Mouse (Mus musculus) common myeloid progenitor, adult 5-6 weeks (primary cell): Measurements from ENCODE around the gene Aldh3b3. TPM values are rescaled to one million over a fixed set of nuclear protein-coding genes. Genes with fewer than 3 reads are reported as not detected.
A peak's percentile ranks its signal among the peaks of the same experiment; 100 is the strongest.

Experiments used
- ATAC-seq: replicated peaks from 2 replicates; pipeline ENCODE4 v1.8.0; 2016; ENCODE audit warnings: low read depth, mild to moderate bottlenecking, moderate TSS enrichment, inconsistent platforms; ENCODE audit not compliant: poor library complexity, severe bottlenecking
- total RNA-seq: library from RNA; stranded (forward); fragments of 200-1000, 187-1606 nt; gene quantifications from 2 replicates; pipeline ENCODE4 v1.2.3, GENCODE M21; 2017

The Aldh3b3 gene
- total RNA-seq, 1 experiment from 2014 or later, result 0.41 TPM

DNA sequence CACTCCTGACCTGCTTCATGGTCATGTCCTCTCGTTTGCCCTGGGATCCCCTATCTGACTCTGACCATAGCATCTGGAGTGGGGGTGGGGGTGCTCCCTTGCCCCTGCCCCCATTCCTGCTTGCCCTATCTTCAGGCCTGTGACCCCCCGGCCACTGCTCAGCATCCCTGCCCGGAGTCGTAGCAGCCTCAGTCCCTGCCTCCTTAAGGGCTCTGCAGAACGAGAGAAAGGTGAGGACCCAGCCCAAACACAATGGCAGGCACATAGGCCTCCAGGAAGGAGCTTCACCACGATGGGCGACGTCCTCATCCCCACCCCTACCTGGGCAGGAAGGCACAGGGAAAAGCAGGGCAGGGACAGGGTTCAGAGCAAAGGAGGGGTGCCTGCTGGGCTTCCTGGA lies 39.9 kb downstream of the Aldh3b3 start:
- no peak for ATAC-seq

DNA sequence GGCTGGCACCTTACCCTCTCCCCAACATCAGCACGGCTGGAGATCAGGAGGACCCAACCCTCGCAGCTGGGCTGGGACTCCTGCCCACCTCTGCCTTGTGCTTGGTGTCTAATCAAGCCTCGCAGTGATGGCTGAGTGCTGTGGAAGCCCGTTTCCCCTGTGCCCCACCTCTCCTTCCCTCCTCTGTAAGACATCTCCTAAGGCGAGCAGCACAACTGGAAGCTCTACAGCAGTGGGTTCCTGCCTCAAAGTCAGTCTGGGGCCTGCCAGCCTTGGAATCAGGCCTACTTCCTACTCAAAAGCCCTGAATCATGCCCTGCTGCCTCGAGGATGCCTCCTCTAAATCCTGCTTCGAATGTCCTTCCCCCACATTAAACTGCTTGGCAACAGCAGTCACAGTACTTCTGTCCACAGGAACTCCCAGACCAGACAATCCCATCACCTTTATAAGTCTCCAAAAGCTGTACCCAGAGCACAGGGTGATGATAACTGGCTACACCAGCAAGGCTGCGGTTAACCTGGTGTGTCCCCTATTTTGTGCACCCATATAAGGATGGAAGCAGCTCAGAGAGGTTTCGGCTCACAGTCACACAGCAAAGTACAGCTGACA lies 40.8 kb downstream of the Aldh3b3 start:
- ATAC-seq, result no peak

DNA sequence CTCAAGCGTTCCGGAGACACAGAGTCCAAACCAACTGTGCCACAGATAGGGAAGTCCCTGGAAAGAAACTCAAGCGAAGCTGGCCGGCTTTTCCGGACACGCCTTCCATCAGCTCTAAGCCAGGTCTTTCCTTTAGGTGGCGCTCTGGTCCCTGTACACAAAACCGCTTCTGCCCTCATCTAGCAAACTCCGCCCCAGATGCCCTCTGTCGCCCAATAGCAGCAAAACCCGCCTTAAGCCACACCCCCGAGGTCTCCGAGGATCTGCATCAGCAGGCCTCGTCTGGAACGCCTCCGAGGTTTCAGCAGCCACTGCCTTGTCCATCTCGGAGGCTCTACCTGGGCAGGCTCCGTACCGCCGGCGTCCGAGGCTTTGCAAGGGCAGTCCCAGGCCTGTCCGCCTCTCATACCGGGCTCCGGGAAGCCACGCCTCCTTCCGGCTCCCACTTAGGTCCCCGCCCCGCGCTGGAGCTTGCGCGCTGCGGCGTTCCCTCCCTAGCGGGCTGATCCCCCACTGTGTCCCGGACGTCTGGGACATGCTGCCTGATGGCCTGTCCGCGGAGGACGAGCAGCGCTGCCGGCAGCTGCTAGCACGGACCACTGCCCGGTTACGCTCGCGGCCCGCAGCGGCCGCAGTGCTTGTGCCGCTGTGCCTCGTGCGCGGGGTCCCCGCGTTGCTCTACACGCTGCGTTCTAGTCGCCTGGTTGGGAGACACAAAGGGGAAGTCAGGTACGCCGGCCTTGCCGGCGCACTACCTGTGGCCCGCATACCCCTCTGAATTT lies 41.9 kb downstream of the Aldh3b3 start, which contains the start of the genes Nudt8 and Gm49405:
Gene Nudt8 (plus strand): TSS at position 462 of the 782 bp plus-strand sequence.
Gene Gm49405 (plus strand): TSS at position 508 of the 782 bp plus-strand sequence.
- peak; percentile 91 for ATAC-seq

GRCm38 (mm10) chr19:4000949-4001525 lies 42.6 kb downstream of the Aldh3b3 start:
- ATAC-seq, result no peak

DNA sequence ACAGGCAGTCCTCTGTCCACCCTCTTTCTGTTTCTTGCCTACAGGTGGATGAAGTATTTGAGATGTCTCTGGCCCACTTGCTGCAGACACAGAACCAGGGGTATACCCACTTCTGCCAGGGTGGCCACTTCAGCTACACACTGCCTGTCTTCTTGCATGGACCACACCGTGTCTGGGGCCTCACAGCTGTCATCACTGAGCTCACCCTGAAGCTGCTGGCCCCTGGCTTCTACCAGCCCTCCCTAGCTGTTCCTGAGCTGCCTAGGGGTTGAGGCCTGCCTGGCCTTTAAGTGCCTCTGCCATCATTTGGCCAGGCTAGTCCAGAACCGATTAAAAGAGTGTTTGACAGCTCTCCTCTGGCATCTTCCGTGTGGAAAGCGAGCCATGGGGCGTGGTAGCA lies 43.3 kb downstream of the Aldh3b3 start:
- no peak for ATAC-seq

GRCm38 (mm10) chr19:4003112-4003511 lies 44.7 kb downstream of the Aldh3b3 start, which contains the start of gene Doc2g:
Gene Doc2g (plus strand): TSS chr19:4003313.
- ATAC-seq, result no peak

DNA sequence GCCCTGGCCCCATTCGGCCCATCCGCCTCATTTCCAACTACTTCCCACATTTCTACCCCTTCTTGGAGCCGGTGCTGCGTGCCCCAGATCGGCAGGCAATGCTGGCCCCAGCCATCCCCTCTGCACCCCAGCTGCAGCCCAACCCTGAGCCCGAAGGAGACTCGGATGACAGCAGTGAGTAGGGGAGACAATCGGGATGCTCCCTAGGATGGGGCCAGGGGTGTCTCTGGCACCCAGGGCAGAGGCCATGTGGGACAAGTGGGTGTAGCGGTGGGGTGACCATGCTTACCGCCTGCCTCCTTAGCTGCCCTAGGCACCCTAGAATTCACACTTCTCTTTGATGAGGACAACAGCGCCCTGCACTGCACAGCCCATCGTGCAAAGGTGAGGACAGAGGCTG lies 45.2 kb downstream of the Aldh3b3 start:
- ATAC-seq, result no peak

DNA sequence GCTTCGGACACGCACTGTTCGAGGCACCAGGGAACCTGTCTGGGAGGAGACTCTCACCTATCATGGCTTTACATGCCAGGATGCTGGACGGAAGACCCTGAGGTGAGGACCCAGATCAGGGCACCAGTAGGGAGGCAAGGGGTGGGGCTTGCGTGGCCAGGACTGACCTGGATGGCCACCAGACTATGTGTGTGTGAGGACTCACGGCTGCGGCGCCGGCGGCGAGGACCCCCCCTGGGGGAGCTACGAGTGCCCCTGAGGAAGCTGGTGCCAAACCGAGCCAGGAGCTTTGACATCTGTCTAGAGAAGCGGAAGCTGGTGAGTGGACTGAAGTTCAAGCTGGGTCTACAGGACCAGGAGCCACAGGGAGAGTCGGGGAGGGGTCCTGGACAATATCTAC lies 45.9 kb downstream of the Aldh3b3 start:
- no peak for ATAC-seq

GRCm38 (mm10) chr19:4005091-4005490 lies 46.6 kb downstream of the Aldh3b3 start:
- ATAC-seq, result no peak

DNA sequence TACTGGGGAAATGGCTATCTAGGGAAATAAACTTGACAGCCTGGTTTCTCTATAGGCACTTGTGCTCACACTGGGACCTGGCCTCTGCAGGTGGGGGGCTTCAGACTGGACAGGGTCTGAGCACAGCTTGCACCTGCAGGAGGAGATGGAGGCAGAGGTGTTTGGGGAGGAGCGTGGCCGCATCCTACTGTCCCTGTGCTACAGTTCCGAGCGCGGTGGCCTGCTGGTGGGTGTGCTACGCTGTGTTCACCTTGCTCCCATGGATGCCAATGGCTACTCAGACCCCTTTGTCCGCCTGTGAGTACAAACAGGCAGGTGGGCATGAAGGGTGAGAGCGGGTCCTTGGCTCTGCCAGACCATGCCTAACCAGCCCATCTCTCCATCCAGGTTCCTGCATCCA lies 47.5 kb downstream of the Aldh3b3 start:
- ATAC-seq, result no peak

DNA sequence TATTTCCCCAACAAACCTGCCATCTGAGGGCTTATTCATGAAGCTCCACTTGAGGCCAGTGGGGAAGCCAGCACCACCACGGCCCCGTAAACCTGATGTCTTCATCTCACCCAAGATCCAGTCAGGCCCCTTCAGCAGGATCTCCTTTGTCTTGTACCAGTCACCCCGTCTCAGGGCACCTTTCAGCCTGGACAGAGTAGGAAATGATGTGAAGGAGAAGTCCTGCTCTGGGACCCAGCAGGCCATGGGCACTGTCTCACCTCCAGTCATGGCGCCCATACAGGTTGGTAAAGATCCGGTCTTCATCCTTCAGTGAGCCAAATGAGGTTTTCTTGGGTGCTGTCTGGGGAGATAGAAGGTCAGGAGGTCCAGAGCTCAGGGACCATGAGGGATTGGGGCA lies 52.6 kb downstream of the Aldh3b3 start:
- ATAC-seq, result no peak

DNA sequence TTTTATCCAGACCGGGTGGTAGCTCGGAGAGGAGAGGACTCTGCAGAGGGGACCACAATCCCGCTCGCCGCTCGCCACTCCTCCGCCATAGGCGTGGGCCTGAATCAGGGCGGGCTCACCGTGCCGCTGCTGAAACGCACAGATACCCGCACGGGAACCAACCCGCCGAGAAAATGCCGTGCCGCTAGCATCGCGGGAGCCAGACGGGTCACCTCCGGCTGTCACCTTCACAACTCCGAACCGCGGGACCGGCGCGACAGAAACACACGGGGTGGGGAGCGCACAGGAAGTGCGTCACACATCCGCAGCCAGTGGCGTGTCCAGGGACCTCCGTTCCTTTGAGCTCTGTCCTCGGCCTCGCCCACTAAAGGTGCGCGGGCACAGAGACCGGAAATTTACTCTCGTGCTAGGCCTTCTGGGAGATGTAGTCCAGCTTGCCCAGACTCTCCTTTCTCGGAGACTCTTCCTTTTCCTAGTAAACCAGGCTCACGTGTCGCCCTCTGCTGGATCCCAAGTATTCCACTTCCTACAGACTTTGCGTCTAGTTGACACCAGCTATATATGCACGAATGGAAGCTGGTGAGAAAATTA lies 54.1 kb downstream of the Aldh3b3 start, which contains the start of gene Ndufv1:
Gene Ndufv1 (minus strand): TSS at position 375 of the 591 bp plus-strand sequence.
- ATAC-seq, result peak; percentile 98

DNA sequence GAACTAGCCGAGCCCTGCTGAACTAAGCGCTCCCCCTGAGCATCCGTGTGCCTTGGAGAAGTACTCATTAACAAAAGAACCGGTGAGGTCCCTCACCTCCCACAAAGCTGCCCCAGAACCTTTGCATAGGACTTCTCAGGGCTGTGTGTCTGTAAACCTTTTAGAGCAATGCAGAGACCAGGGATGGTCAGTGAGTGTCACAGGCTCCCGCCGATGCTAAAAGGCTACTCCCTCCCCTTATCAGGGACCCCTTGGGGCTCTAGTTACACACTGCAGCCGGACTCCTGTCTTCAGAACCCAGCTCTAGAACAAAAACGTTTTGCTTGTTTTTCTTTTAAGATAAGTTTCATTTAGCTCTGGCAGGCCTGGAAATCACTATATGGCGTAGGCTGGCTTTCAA lies 54.6 kb downstream of the Aldh3b3 start:
- ATAC-seq, result peak; percentile 9; the same call in 1 of the 2 replicates

- ATAC-seq, result no peak
Observed at GRCm38 (mm10) chr19:4014802-4015201, 56.4 kb downstream of the Aldh3b3 start.

GRCm38 (mm10) chr19:4015635-4016034 lies 57.2 kb downstream of the Aldh3b3 start:
- no peak for ATAC-seq

DNA sequence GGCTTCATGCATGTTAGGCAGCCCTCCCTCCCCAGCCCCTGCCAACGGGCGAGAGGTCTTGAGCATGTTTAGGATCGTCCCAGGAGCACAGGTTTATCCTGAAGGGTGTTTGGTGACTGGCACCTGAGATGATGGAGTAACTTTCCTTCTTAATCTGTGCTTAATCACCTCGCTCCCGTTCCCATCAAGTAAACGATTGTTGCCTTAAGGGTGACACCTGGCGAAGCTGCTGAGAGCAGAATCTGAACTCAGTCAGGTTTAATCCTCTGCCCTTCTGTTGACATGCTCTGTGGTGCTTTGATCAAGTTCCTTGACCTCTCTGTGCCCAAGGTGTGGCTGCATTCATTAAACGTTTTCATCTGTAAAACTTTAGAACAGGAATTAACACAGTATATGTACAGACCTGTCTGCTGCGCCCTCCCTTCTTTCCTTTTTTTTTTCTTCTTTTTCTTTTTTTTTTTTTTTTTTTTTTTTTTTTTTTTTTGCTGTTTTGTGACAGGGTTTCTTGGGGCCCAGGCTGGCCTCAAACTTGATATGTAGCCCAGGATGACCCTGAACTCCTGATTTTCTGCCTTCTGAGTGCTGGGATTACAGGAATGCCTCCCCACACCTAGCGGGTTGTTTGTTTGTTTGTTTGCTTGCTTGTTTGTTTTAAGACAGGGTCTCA lies 59.6 kb downstream of the Aldh3b3 start:
- no peak for ATAC-seq

DNA sequence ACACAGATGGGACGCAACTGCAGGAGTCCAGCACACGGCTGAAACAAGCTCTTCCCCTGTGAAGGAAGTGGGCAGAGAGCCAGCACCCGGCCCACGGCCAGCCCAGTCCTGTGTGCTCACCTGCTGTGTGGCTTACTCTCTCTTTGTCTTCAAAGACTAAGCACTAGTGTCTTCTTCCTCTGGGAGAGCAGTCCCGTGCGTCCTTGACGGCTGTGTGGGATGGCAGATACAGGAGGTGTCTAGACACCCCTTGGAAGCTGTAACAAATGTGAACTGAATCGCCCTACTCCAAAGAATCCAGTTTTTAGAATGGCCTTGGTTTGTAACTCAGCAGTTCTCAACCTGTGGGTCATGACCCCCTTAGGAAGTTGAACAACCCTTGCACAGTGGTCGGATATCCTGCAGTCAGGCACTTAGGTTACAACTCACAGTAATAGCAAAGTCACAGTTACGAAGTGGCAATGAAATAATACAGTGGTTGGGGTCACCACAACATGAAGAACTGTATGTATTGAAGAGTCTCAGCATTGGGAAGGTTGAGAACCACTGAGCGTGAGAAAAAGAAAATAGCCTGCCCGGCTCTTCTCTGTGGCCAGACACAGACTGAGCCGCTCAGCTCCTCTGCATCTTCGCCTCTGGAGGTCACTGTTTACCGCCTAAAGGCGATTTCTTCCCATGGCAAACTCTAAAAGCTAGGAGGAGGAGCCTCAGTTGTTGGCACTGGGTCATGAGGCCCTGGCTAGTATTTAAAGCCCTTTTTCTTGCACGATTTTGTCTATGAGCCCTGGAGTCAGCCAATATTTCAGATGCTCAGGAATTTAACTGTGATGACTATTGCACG lies 60.5 kb downstream of the Aldh3b3 start:
- peak; percentile 96 for ATAC-seq
